Mouse (Mus musculus) CH12F3 (cell line): ENCODE measurements around the gene Zg16.

Experiments
- in situ Hi-C: fragments of 300-500 bp; cut with MboI; formaldehyde crosslinking; loops from 2 replicates; pipeline ENCODE4 v1.14.3; 2020; ENCODE audit warnings: low sequenced_read_pairs

The Zg16 gene

DNA sequence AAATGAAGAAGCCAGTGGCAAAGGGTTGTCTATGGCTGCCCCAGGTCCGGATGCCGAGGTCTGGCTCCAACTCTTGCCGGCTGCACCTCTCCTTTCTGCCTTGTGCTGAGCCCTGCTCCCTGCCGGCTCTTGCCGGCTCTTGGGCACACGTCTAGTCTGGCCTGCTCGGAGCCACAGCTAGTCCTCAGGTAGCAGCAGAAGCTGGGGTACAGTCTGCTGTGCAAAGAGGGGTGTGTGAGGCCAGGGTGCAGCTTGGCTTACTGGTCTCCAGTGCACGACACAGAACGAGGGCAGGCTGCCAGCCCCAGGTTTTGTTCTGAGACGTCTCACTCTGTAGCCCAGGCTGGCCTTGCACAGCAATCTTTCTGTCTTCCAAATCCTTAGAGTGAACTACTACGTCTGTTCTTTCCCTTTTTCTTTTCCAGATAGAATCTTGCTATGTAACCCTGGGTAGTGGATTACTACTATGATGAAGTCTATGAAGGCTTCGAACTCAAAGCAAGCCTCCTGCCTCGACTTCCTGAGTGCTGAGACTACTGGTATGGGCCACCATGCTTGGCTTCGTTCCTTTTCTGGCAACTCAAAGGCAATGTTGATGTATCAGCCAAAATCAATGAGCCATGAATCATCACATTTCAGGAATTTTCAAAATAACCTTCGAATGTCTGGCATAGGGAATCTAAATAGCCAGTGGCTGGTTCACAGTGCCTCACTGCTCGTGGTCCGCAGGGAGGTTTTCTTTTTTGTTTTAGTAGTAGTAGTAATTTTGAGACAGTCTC is 77.6 kb downstream of the Zg16 start:
- in situ Hi-C loops: no loop called here

GRCm38 (mm10) chr7:127008239-127009019 is 78.7 kb downstream of the Zg16 start:
- in situ Hi-C loops: no loop called here

GRCm38 (mm10) chr7:127007313-127008024 is 79.7 kb downstream of the Zg16 start:
- in situ Hi-C loops: no loop called here

DNA sequence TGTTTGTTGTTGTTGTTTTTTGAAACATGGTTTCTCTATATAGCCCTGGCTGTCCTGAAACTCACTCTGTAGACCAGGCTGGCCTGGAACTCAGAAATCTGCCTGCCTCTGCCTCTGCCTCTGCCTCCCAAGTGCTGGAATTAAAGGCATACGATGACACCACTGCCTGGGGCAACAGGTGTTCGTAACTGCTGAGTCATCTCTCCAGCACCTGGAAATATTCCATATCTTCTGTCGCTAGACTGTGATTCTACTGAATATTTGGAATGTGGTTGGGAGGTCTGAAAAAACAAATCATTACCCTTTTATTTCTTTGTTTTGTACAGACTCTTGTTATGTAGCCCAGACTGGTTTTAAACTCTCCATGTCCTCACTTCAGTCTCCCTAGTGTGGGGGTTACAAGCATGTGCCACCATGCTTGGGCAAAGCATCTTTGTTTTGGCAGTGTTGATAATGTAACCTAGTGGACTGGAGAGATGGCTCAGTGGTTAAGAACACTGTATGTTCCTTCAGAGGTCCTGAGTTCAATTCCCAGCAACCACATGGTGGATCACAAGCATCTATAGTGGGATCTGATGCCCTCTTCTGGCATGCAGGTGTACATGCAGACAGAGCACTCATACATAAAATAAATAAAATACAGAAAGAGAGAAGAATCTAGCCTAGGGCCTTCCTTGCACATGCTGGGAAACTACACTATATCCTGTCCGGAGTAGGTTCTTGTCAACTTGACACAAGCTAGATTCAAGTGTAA is 82.8 kb downstream of the Zg16 start:
- in situ Hi-C loops: no loop called here

GRCm38 (mm10) chr7:127003620-127004019 is 83.5 kb downstream of the Zg16 start:
- in situ Hi-C loops: no loop called here
